Mouse (Mus musculus): Measurements from ENCODE around the gene Tomm40l. TPM values are rescaled to one million over a fixed set of nuclear protein-coding genes. Genes with fewer than 3 reads are reported as not detected.

Gene Tomm40l
- 10 to 100 TPM; 70.8 to 76.7 TPM for total RNA-seq (2021)
- long read RNA-seq, experiment 1, full-length matches to known transcripts: 30 of 43 reads
- long read RNA-seq, experiment 1, partial matches to known transcripts: 1 of 43 reads
- long read RNA-seq, experiment 1, other reads (novel, unspliced or antisense): 12 of 43 reads
- long read RNA-seq, experiment 2, full-length matches to known transcripts: 48 of 67 reads
- long read RNA-seq, experiment 2, partial matches to known transcripts: 1 of 67 reads
- long read RNA-seq, experiment 2, other reads (novel, unspliced or antisense): 18 of 67 reads

DNA sequence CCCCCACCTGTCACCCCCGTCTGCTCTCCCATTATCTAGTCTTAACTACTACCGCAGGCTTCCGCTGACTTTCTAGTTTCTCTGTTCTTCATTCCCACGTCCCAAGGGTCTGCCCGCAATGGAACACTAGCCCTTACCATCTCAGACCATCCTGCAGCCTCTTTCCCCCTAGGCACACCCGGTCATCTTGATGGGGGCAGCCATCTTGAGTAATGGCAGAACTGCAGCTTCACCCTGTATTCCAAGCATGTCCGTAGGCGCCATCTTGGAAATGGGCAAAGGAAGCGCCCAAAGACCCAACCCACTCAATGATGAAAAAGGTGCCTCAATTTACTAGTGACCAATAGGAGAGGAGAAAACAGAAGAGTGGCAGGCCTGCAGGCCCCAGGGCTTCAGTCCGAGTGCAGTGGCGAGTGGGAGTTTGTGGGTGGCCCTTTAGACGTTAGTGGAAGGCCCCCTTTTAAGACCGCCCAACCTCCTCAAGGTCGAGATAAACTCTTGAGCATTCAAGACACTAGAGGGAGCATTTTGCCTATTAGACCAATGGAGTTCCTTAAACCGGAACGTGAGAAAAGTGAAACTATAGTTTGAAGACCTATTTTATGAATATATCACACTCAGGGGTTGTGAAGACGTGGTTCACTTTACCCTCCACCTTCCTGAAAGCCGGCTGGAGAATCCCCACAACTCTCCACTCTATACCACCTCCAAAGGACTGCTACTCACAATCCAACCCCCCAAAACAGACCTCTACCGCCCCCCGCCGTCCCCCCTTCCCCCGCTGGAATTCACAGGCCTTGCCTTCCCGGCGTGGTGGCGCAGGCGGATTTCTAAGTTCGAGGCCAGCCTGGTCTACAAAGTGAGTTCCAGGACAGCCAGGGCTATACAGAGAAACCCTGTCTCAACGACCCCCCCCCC lies at the start of gene Tomm40l:
Gene Tomm40l, minus strand, starts transcription at position 277 of the 918 bp plus-strand sequence.
- peak; percentile 84 for TF ChIP-seq CTCF (conservative IDR thresholded peaks at IDR 0.05)
- H3K4me3 ChIP-seq: peak within 1 kb of the TSS; percentile 70
- H3K27ac ChIP-seq: peak within 1 kb of the TSS; percentile 90
- peak; percentile 89 to 99 for DNase-seq (ENCODE audit: low spot score in 2 of 2)

DNA sequence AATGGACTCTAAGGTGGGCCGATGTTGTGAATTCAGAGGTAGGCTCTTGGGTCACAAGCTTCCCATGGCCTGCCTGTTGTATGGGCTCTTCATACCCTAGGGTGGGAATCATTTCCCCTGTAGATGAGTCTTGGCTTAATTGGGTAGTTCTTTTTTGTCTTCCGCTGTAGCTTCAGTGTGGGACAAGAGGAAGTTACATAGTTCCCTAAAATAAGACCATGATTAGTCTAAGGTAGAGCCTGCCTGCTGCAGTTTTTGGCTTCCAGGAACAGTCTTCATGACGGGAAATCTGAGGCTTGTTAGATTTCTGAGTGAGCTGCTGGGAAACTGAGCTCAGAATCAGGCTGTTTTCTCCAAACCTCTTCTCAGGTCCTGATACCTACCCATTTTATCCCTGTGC lies 49.8 kb upstream of the Tomm40l start:
- DNase-seq (ENCODE audit: low spot score in 2 of 2): no peak
- Histone ChIP-seq H3K4me3 (no peak overlapping the region; the same call in 1 of the 2 replicates), H3K27ac (no peak overlapping the region; the same call in 1 of the 2 replicates)
- TF ChIP-seq CTCF (conservative IDR thresholded peaks at IDR 0.05): no peak

DNA sequence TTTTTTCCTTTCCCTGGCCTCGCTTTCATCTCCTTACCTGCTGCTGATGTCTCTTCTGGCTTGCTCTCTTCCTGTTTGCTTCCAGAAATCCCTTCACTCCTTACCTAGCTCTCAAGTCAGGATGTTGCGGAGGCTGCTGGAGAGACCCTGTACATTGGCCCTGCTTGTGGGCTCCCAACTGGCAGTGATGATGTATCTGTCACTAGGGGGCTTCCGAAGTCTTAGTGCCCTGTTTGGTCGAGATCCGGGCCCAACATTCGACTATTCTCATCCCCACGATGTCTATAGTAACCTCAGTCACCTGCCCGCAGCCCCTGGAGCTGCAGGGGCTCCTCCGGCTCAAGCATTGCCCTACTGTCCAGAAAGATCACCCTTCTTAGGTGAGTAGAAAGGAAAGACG lies 49.3 kb upstream of the Tomm40l start:
- DNase-seq (ENCODE audit: low spot score in 2 of 2): no peak
- peak overlapping the region; percentile 81; the same call in 1 of the 2 replicates for H3K4me3 ChIP-seq
- no peak overlapping the region; the same call in 1 of the 2 replicates for H3K27ac ChIP-seq
- peak; percentile 32 for TF ChIP-seq CTCF (conservative IDR thresholded peaks at IDR 0.05)

DNA sequence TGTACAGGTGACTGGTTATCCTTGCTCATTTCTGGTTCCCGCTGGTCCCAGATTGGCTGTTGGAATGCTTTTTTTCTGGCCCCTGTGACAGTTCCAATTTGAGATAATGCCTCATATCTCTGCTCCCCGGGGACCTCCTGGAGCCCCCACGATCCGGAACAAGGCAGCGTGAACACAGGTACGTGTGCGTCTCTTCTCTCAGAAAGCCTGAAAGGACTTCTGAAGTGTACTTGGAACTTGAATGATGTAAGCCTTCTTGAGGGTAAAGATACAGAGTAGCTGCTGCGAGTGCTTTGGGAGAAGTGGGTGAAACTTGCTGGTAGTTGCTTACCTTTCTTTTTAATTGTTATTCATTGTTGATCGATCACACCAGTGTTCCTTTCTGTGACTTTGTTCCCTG lies 48.9 kb upstream of the Tomm40l start:
- no peak for TF ChIP-seq CTCF (conservative IDR thresholded peaks at IDR 0.05)
- Histone ChIP-seq H3K27ac (no peak overlapping the region), H3K4me3 (peak overlapping the region; percentile 81)
- DNase-seq (ENCODE audit: low spot score in 2 of 2): no peak

DNA sequence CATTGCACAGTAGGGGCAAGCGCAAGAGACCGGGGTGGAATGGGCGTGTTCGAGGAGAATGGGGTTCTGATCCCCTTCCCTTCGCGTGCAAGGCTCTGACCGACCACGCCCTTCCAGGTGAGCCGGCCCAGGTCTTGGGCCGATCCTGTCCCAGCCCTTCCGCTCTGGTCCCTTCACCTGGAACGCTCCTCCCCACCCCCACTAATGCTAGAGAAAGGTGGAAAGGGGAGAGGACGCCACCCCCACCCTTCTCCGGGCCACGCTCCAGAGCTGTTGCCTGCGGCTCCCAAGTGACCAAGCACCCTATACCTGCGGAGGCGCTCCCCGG lies 48.2 kb upstream of the Tomm40l start:
- TF ChIP-seq CTCF (conservative IDR thresholded peaks at IDR 0.05): no peak
- H3K27ac ChIP-seq: peak overlapping the region; percentile 88
- no peak for DNase-seq (ENCODE audit: low spot score in 2 of 2)
- H3K4me3 ChIP-seq: peak overlapping the region; percentile 81

DNA sequence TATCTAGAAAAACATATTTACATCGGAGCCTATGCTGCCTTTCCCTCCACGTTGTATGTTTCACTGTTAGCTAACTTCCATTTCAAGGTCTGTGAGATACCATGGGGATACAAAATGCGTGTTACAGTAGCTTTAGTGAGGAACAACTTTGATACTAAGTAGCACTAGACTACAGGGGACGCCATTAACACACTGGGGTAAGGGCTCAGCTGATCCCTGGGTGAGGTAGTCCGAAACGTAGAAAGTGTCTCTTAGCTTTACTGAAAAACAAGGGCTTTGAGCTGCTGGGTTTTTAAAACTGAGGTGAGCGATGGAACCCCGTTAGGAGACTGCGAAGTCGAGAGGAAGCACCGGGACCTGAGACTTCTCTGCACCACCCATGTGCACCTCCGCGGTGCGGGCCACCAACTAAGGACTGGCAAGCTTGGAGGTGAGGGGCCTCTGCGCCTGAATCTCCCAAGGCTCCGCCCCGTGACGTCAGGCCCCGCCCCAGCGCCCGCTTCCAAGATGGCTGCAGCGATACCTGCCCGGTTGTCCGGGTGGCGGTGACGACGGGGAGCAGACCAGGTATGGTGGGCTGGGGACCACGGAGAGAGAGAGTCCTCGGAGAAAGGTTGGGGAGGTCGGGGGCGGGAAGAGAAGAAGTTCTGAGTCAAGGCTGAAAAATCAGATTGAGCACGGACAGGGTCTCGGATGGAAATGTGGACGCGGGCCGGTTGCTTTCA lies 47.7 kb upstream of the Tomm40l start, which contains the start of gene B4galt3:
Gene B4galt3, plus strand, starts transcription at position 481 of the 725 bp plus-strand sequence.
- Histone ChIP-seq H3K27ac (peak within 1 kb of the TSS; percentile 88), H3K4me3 (peak within 1 kb of the TSS; percentile 81)
- peak; percentile 94 to 97 for DNase-seq (ENCODE audit: low spot score in 2 of 2)
- TF ChIP-seq CTCF (conservative IDR thresholded peaks at IDR 0.05): no peak

DNA sequence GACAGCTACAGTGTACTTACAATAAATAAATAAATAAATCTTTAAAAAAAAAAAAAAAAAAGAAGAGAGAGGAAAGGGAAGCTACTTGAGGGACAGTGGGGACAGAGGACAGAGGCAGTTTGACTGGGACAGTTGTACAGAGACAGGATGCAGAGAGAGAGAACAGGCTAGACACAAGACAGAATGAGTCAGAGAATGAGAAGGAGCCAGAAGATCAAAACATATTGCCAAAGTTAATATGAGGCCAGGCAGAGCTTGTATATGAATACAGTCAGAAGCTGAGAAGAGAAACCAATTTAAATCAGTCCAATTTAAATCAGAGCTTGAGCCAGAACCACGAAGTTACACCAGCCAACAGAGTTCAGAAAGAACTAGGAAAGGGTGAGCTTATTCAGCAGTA lies 46.0 kb upstream of the Tomm40l start:
- no peak overlapping the region; the same call in 1 of the 2 replicates for H3K27ac ChIP-seq
- no peak overlapping the region for H3K4me3 ChIP-seq
- no peak for DNase-seq (ENCODE audit: low spot score in 2 of 2)
- TF ChIP-seq CTCF (conservative IDR thresholded peaks at IDR 0.05): no peak

DNA sequence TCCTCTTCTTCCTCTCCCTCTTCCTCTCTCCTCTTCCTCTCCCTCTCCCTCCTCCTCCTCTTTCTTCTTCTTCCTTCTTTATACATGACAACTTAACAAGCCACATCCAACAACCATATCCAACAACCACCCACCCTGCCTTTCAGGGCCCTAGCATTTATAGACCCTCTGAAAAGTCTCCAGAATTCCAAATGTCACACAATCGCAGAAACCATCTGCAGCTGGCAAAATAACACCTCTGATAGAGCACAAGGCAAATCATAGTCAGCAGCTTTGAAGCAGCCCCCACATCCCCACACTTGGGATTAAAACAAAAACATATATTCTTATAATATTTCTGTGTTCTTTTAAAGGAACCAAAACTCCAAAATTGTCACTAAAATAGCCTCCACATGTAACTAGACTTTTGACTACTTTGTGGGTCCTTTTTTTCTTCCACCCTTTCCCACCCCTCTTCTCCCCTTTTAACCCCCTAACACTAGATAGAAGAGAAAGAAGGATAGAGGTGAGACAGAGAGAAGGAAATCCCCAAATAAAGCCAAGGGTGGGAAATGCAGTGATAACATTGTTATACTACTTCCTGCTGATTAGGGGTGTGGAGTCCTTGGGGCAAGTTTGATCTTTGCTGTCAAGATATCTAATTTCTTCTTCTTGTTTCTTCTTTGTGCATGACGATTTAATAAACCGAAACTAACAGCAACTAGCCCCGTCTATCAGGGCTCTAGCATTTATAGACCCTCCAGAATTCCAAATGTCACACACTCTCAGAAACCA lies 43.8 kb upstream of the Tomm40l start:
- H3K27ac ChIP-seq: no peak overlapping the region
- no peak for DNase-seq (ENCODE audit: low spot score in 2 of 2)
- no peak overlapping the region for H3K4me3 ChIP-seq
- TF ChIP-seq CTCF (conservative IDR thresholded peaks at IDR 0.05): no peak

DNA sequence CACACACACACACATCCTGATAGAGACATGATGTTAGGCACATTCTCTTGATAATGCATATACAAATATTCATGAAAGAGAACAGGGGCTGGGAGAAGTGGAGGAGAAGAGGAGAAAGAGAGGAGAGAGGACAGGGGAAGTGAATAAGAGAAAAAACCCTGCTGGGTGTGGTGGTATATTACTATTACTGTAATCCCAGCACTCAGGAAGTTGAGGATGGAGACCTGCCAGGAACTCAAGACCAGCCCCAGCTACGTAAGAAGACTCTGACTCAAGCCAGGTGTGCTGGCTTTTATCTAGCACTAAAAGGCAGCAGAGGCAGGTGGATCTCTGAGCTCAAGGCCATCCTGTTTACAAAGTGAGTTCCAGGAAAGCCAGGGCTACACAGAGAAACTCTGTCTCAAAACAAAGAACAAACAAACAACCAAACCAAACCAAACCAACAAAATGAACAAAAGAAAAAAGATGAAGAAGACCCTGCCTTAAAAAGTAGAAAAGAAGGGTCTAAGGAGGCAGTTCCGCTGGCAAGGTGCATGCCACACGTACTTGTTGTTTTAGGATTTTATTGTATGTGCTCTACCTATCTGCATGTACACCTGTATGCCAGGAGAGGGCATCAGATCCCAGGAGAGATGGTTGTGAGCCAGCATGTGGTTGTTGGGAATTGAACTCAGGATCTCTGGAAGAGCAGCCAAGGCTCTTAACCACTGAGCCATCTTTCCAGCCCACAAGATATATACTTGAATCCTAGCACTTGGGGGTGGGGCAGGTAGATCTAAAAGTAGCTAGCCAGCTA lies 41.5 kb upstream of the Tomm40l start:
- peak; percentile 47 for TF ChIP-seq CTCF (conservative IDR thresholded peaks at IDR 0.05)
- no peak for DNase-seq (ENCODE audit: low spot score in 2 of 2)
- H3K4me3 ChIP-seq: no peak overlapping the region
- peak overlapping the region; percentile 93 for H3K27ac ChIP-seq

DNA sequence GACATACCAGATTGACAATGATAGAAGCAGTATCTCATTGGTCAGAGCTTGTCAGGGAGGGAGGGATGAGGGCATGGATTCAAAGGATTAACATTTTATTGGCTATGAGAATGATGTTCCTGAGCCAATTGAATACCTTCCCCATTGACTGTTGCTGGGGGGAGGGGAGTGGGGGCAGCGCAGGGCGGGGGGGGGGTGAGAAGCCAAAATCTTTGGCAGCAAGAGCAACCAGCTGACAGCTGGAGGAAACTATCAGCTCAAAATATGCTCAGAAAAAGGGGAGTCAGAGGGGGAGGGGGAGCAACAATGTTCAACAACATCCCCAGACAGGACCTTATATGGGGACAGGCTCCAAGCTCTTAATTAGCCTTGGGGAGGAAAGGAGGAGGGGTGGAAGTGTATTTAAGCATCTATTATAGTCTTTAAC lies 40.9 kb upstream of the Tomm40l start:
- H3K4me3 ChIP-seq: no peak overlapping the region
- H3K27ac ChIP-seq: peak overlapping the region; percentile 93
- no peak for TF ChIP-seq CTCF (conservative IDR thresholded peaks at IDR 0.05)
- DNase-seq (ENCODE audit: low spot score in 2 of 2): peak; percentile 66 to 79

DNA sequence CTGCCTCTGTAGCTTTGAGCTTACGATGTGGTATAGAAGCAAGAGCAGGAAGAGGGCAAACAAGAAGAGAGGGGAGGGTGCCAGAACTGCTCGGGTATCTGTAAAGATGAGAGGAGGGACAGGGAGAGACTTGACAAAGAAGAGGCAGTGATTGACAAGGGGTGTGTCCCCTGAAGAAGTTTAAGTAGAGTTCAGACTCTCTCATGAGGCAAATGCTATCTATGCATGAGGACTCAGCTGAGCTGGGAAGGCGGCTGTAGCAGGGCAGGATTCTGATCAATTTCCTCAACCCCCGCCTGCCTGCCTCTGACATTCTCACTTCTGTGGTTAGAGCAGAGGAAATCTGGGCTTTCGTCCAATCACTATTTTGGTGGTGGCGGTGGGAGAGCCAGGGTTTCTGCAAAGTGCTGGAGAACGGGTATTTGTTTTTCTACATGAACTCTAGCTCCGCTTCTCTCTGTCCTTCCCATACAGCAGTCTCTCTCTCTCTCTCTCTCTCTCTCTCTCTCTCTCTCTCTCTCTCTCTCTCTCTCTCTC lies 40.3 kb upstream of the Tomm40l start:
- peak overlapping the region; percentile 93 for H3K27ac ChIP-seq
- peak overlapping the region; percentile 34; the same call in 1 of the 2 replicates for H3K4me3 ChIP-seq
- no peak for TF ChIP-seq CTCF (conservative IDR thresholded peaks at IDR 0.05)
- peak; percentile 84 to 92 for DNase-seq (ENCODE audit: low spot score in 2 of 2)
